Mouse (Mus musculus): ENCODE data around the gene Ssr2. TPM values are rescaled to one million over a fixed set of nuclear protein-coding genes. Genes with fewer than 3 reads are reported as not detected.

Ssr2 gene
- total RNA-seq, 2 experiments from 2014 or later, result 97.1 to 98.9 TPM

DNA sequence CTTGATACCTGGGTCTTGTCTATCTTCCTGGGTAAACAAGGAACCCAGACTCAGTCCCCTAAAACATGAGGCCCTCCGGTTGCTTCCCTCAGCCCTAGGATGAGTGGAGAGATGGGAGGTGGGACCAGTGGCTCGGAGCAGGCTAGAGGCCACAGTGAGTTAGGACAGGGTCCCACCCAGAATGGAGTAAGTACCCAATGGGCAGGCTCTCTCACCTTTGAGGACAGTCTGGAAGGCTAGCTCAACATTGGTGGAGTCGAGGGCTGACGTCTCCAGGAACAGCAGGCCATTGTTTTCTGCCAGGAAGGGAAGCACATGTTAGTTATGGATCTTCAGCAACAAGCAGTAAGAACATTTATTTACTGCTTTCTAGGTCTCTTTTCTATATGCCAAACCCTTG, 33.2 kb upstream of the Ssr2 start:
- DNase-seq, result no peak

- DNase-seq, result no peak
Observed at GRCm38 (mm10) chr3:88543174-88543573, 32.5 kb upstream of the Ssr2 start.

- no peak for DNase-seq
Observed at GRCm38 (mm10) chr3:88543651-88544410, 31.8 kb upstream of the Ssr2 start.

- no peak for DNase-seq
Observed at GRCm38 (mm10) chr3:88544514-88544913, 31.2 kb upstream of the Ssr2 start.

- no peak for DNase-seq
Observed at GRCm38 (mm10) chr3:88544955-88545591, 30.6 kb upstream of the Ssr2 start.

DNA sequence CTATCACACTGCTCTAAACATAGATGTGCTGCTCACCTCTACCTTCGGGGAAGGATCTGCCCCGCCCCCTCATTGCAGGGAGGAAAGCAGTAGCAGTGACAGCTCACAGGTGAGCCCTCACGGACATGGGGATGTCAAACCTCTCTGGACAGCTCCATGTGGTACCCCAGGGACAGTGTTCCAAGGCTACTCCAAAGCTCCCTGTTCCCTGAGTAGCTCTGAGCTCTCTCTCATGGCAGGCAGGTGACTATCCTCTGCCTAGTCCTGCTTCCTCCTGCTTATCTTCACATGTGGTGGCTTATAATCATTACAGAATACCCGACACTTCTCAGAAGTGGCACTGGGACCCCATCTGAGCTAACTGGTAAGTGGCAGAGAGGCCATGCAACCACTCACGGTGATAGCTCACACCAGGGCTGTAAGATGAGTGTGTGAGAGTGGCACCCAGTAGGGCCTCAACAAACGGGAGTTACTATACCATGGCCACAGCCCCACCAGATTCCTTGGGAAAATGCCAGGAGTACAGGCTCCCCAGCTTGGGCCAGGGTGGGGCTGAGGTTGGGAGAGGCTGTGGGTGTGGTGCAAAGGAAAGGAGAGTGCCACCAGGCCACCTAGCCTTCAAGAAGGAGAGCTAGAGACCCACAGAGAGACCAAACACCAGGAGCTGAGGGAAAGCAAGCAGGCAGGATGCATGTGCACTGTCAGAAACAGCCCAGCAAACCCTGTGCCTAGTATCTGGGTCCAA, 28.8 kb upstream of the Ssr2 start:
- DNase-seq, result no peak

GRCm38 (mm10) chr3:88548180-88548917, 27.3 kb upstream of the Ssr2 start, which contains the start of gene Rab25:
TSS of gene Rab25 (minus strand) at chr3:88548300.
- DNase-seq, result no peak

- no peak for DNase-seq
Observed at GRCm38 (mm10) chr3:88551586-88551985, 24.1 kb upstream of the Ssr2 start.

DNA sequence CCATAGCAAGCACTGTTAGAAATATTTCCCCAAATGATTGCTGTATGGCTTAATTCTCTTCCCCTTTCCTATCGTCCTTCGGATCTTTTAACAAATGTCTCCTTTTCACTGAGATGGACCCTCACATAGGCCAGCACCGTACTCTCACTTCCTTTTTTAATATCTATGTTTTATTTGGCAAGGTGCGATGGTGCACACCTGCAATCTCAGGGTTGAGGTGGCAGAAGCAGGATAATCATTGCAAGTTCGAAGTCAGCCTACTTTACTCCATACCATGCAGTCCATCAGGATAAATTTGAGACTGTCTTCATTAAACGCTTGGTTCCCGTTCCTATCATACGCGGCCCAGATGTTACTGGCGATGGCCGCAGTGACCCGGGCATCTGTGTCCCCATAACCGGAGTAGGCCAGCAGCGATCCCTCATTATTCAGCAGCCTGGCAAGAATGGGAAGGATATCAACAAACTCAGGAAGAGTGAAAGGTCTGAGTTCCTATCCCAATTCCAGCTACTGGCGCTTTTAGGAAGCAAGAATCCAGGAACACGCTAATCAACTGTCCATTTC, 23.5 kb upstream of the Ssr2 start:
- DNase-seq, result no peak

- DNase-seq, result peak; percentile 98
Observed at GRCm38 (mm10) chr3:88552676-88553524, 22.8 kb upstream of the Ssr2 start, which contains the start of gene Lamtor2. TSS of gene Lamtor2 (minus strand) at chr3:88553074.

DNA sequence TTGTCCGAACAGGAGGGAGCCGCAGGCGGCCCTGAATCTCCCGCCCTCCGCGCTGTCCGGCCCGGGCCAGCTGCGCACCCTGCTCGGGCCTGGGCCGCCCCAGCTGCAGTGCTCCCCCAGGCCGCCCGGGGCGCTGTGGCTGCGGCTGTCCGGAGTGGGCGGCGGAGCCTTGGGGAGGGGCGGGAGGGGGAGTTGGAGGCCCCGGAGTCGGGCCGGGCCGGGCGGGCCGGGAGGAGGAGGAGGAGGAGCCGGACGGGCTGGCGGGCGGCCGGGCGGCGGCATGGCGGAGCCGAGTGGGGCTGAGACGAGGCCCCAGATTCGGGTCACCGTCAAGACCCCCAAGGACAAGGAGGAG, 22.2 kb upstream of the Ssr2 start, which contains the start of gene Ubqln4:
Ubqln4 (plus strand) TSS at position 234 of the 355 bp plus-strand sequence.
- peak; percentile 89 to 90 for DNase-seq

- peak; percentile 23 to 53 for DNase-seq
Observed at GRCm38 (mm10) chr3:88553880-88554586, 21.6 kb upstream of the Ssr2 start.

GRCm38 (mm10) chr3:88555069-88555605, 20.5 kb upstream of the Ssr2 start:
- DNase-seq, result no peak

- no peak for DNase-seq
Observed at GRCm38 (mm10) chr3:88555731-88556130, 19.9 kb upstream of the Ssr2 start.

GRCm38 (mm10) chr3:88556616-88557015, 19.1 kb upstream of the Ssr2 start:
- DNase-seq, result no peak

GRCm38 (mm10) chr3:88559596-88559995, 16.1 kb upstream of the Ssr2 start:
- DNase-seq, result no peak

- DNase-seq, result no peak
Observed at GRCm38 (mm10) chr3:88561989-88562388, 13.7 kb upstream of the Ssr2 start.

DNA sequence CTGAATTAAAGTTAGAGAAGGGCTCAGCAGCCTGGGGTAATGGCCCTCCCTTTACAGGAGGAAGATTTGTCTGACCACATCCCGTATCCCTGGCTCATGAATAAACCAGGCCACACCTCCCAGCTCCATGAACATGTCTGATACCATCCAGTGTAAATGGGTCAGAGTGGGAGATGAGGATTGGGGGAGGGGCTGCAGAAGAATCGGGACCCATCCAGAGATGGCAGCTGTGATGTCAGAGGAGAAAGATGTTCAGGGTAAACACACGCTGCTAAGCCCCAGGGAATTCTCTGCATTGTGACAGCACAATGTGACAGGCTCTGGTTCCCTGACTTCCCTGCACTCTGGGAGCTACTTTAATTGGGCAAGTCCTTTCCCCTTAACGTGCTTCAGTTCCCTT, 12.2 kb upstream of the Ssr2 start:
- no peak for DNase-seq

DNA sequence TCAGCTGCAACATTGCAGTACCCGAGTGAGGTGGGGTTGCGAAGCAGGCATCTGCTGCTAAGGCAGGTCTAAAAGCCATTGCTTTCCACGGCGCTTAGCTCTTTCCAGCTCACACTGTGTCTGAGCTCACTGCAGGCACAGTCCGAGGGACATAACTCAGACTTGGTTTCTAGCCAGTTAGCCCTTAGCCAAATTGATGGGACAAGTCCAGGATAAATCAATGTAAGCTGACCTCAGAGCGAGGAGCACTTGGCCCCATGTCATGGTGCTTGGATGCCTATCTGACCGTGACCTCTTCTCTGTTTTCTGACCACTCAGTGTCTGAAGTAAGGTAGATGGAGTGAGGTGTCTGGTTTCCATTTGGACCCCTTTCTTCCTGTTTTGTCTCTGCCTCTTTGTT, 11.7 kb upstream of the Ssr2 start:
- no peak for DNase-seq

DNA sequence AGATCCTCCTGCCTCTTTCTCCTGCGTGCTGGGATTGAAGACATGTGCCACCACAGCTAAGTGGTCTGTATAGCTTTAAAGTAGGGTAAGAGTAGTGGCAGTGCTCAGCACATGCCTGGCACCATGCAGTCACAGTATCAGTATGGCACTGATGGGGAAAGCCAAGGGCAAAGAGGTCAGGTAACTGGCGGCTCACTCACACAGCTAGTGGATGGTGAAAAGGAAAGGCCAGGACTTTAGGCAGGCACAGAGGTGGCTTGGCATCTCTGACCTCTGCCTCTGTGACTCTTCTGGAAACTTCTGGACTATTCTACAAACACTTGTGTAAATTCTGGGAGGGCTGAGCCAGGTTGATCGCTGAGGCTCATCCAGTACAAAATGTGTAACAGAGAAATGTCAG, 9.6 kb upstream of the Ssr2 start:
- DNase-seq, result no peak

All from layer of hippocampus, postnatal 36 days (tissue).